Mouse (Mus musculus): ENCODE results near the gene Hist1h1d.
A peak's percentile ranks its signal among the peaks of the same experiment; 100 is the strongest.

The Hist1h1d gene

GRCm38 (mm10) chr13:23592614-23593013 lies 39.6 kb downstream of the Hist1h1d start:
- Histone ChIP-seq H3K36me3 (ENCODE audit: insufficient read depth, low read length) (no peaks in the 10 kb centered on the region), H3K4me3 (replicated peaks; ENCODE audit: low read length) (no peak overlapping the region), H3K4me1 (replicated peaks; ENCODE audit: low read depth, low read length) (peaks cover 61% of the 10 kb centered on the region), H3K9me3 (ENCODE audit: low read length) (peaks cover 36% of the 10 kb centered on the region), H3K27me3 (ENCODE audit: insufficient read depth, low read length) (no peaks in the 10 kb centered on the region)
- TF ChIP-seq POU5F1 (IDR thresholded peaks at IDR 0.05; ENCODE audit: borderline replicate concordance, low read length) (no peak), CTCF (conservative IDR thresholded peaks at IDR 0.05; ENCODE audit: low read length) (no peak)

DNA sequence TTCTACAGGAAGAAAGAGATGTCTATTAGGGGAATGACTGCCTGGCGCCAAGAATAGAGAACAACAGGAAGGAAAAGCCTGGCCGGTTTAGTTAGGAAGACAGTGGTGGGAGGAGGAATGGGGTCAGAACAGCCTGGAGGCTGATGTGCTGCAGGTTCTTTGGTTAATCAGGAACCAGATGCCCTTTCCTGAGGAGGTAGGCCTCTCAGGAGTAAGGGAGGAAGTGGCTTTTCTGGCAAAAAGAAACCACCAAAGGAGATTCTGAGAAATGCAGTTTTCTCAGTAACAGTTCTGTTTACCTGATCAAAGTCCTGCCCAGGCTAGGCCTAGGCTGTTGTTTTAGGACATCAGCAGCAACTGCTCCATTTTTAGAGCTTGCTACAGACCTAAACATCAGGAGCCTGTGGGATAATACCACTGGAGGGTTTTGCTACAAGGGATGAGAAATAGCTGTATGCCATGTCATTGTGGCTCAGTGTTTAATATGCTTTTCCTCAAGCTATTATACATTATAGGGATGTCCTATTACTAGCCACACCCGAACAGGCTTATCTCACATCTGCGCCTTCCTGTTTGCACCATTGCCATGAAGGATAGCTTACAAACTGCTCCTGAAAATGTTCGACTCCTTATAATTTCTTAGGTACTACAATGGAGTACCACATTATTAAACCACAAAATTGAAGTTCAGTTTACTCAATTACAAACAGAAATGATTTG lies 40.1 kb downstream of the Hist1h1d start:
- H3K4me3 ChIP-seq (replicated peaks; ENCODE audit: low read length), result no peak overlapping the region
- H3K36me3 ChIP-seq (ENCODE audit: insufficient read depth, low read length), result no peaks in the 10 kb centered on the region
- peaks cover 36% of the 10 kb centered on the region for H3K9me3 ChIP-seq (ENCODE audit: low read length)
- H3K27me3 ChIP-seq (ENCODE audit: insufficient read depth, low read length), result no peaks in the 10 kb centered on the region
- H3K4me1 ChIP-seq (replicated peaks; ENCODE audit: low read depth, low read length), result peaks cover 58% of the 10 kb centered on the region
- no peak for TF ChIP-seq CTCF (conservative IDR thresholded peaks at IDR 0.05; ENCODE audit: low read length)
- no peak for TF ChIP-seq NANOG (IDR thresholded peaks at IDR 0.05; ENCODE audit: borderline replicate concordance, low read length)
- TF ChIP-seq POU5F1 (IDR thresholded peaks at IDR 0.05; ENCODE audit: borderline replicate concordance, low read length), result no peak

GRCm38 (mm10) chr13:23595185-23595584 lies 42.1 kb downstream of the Hist1h1d start:
- peaks cover 47% of the 10 kb centered on the region for H3K4me1 ChIP-seq (replicated peaks; ENCODE audit: low read depth, low read length)
- no peak overlapping the region for H3K4me3 ChIP-seq (replicated peaks; ENCODE audit: low read length)
- peaks cover 36% of the 10 kb centered on the region for H3K9me3 ChIP-seq (ENCODE audit: low read length)
- no peaks in the 10 kb centered on the region for H3K36me3 ChIP-seq (ENCODE audit: insufficient read depth, low read length)
- H3K27me3 ChIP-seq (ENCODE audit: insufficient read depth, low read length), result no peaks in the 10 kb centered on the region
- TF ChIP-seq CTCF (conservative IDR thresholded peaks at IDR 0.05; ENCODE audit: low read length) (no peak), NANOG (IDR thresholded peaks at IDR 0.05; ENCODE audit: borderline replicate concordance, low read length) (no peak), POU5F1 (IDR thresholded peaks at IDR 0.05; ENCODE audit: borderline replicate concordance, low read length) (no peak)

DNA sequence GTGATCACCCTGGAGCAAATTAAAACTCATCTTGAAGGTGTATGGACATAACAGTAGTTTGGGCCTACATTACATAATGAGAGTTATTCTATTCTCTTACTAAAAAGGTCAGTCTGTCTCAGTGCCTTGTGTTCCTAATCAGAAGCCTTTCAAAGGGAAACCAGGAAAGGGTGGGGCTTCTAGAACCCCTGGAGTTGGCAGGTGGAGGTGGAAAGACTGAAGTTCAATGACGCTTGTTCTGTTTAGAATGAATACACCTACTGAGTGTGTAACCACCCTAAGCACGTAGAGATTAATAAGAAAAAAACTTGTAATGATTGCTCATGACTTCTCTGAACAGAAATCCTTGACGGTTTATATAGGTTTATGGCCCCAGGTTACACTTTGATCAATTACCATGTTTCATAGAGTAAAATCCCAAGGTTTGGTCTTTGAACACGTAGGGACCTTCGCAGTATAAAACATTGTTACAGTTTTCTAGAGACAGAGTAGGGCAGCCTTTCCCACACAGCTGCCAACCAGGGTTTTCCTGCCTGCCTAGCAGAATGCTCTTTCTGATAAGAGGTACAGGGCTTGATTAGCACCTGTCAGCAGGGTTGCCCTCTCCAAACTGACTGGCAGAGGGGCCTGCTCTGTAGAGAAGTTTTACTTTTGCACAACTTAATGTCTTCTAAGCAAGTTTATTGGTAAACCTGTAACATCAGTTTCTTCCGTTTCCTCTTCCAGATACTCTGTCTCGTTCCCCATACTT lies 42.7 kb downstream of the Hist1h1d start:
- no peak overlapping the region for H3K4me3 ChIP-seq (replicated peaks; ENCODE audit: low read length)
- peaks cover 47% of the 10 kb centered on the region for H3K4me1 ChIP-seq (replicated peaks; ENCODE audit: low read depth, low read length)
- peaks cover 33% of the 10 kb centered on the region for H3K9me3 ChIP-seq (ENCODE audit: low read length)
- H3K36me3 ChIP-seq (ENCODE audit: insufficient read depth, low read length), result no peaks in the 10 kb centered on the region
- no peaks in the 10 kb centered on the region for H3K27me3 ChIP-seq (ENCODE audit: insufficient read depth, low read length)
- TF ChIP-seq POU5F1 (IDR thresholded peaks at IDR 0.05; ENCODE audit: borderline replicate concordance, low read length) (no peak), NANOG (IDR thresholded peaks at IDR 0.05; ENCODE audit: borderline replicate concordance, low read length) (peak; percentile 22; the same call in 1 of the 2 replicates)

GRCm38 (mm10) chr13:23597957-23598356 lies 44.9 kb downstream of the Hist1h1d start:
- Histone ChIP-seq H3K9me3 (ENCODE audit: low read length) (peaks cover 14% of the 10 kb centered on the region), H3K4me3 (replicated peaks; ENCODE audit: low read length) (no peak overlapping the region), H3K27me3 (ENCODE audit: insufficient read depth, low read length) (no peaks in the 10 kb centered on the region), H3K4me1 (replicated peaks; ENCODE audit: low read depth, low read length) (peaks cover 40% of the 10 kb centered on the region), H3K36me3 (ENCODE audit: insufficient read depth, low read length) (no peaks in the 10 kb centered on the region)
- peak; percentile 65 for TF ChIP-seq CTCF (conservative IDR thresholded peaks at IDR 0.05; ENCODE audit: low read length)
- no peak for TF ChIP-seq POU5F1 (IDR thresholded peaks at IDR 0.05; ENCODE audit: borderline replicate concordance, low read length)
- no peak for TF ChIP-seq NANOG (IDR thresholded peaks at IDR 0.05; ENCODE audit: borderline replicate concordance, low read length)

GRCm38 (mm10) chr13:23603182-23603699 lies 50.2 kb downstream of the Hist1h1d start:
- no peak for TF ChIP-seq CTCF (conservative IDR thresholded peaks at IDR 0.05; ENCODE audit: low read length)
- TF ChIP-seq POU5F1 (IDR thresholded peaks at IDR 0.05; ENCODE audit: borderline replicate concordance, low read length), result no peak
- TF ChIP-seq NANOG (IDR thresholded peaks at IDR 0.05; ENCODE audit: borderline replicate concordance, low read length), result no peak

DNA sequence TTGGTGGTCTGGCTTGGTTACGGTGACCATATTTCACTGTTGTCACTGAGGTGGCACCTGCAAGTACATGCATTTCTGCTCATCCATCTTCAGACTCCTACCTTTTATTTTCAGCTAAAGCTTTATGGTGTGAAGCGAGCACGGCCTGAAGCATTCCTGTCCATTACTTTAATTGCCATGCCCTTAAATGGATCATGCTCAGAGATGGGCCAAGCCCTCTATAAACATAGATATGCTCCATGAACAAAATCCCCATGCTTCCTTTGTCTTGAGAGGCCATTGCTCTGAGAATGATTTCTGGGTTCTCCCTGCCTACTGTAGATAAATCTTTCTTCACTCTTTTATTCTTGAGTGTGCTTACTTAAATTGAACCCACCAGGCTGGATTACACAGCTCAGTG lies 51.4 kb downstream of the Hist1h1d start:
- no peaks in the 10 kb centered on the region for H3K4me1 ChIP-seq (replicated peaks; ENCODE audit: low read depth, low read length)
- no peaks in the 10 kb centered on the region for H3K36me3 ChIP-seq (ENCODE audit: insufficient read depth, low read length)
- no peak overlapping the region for H3K4me3 ChIP-seq (replicated peaks; ENCODE audit: low read length)
- H3K9me3 ChIP-seq (ENCODE audit: low read length), result no peaks in the 10 kb centered on the region
- H3K27me3 ChIP-seq (ENCODE audit: insufficient read depth, low read length), result peaks cover 6% of the 10 kb centered on the region; the same call in 1 of the 2 replicates
- TF ChIP-seq NANOG (IDR thresholded peaks at IDR 0.05; ENCODE audit: borderline replicate concordance, low read length), result no peak
- no peak for TF ChIP-seq CTCF (conservative IDR thresholded peaks at IDR 0.05; ENCODE audit: low read length)
- TF ChIP-seq POU5F1 (IDR thresholded peaks at IDR 0.05; ENCODE audit: borderline replicate concordance, low read length), result no peak

More at GRCm38 (mm10) chr13:23603182-23603699, 50.2 kb downstream of the Hist1h1d start:
- H3K27me3 ChIP-seq (ENCODE audit: insufficient read depth, low read length), result peaks cover 6% of the 10 kb centered on the region; the same call in 1 of the 2 replicates
- H3K4me1 ChIP-seq (replicated peaks; ENCODE audit: low read depth, low read length), result no peaks in the 10 kb centered on the region
- no peaks in the 10 kb centered on the region for H3K36me3 ChIP-seq (ENCODE audit: insufficient read depth, low read length)
- no peak overlapping the region for H3K4me3 ChIP-seq (replicated peaks; ENCODE audit: low read length)
- H3K9me3 ChIP-seq (ENCODE audit: low read length), result no peaks in the 10 kb centered on the region

GRCm38 (mm10) chr13:23605052-23605451 lies 52.0 kb downstream of the Hist1h1d start:
- Histone ChIP-seq H3K9me3 (ENCODE audit: low read length) (no peaks in the 10 kb centered on the region), H3K36me3 (ENCODE audit: insufficient read depth, low read length) (no peaks in the 10 kb centered on the region), H3K4me1 (replicated peaks; ENCODE audit: low read depth, low read length) (no peaks in the 10 kb centered on the region), H3K4me3 (replicated peaks; ENCODE audit: low read length) (no peak overlapping the region), H3K27me3 (ENCODE audit: insufficient read depth, low read length) (peaks cover 6% of the 10 kb centered on the region; the same call in 1 of the 2 replicates)
- TF ChIP-seq CTCF (conservative IDR thresholded peaks at IDR 0.05; ENCODE audit: low read length) (no peak), POU5F1 (IDR thresholded peaks at IDR 0.05; ENCODE audit: borderline replicate concordance, low read length) (no peak), NANOG (IDR thresholded peaks at IDR 0.05; ENCODE audit: borderline replicate concordance, low read length) (no peak)

Measured in E14TG2a.4 (cell line).